Comparison of ENCODE assay signal across 8 mouse cellular contexts in genomic region chr6:29609111-29610019, GRCm38 (mm10). TPM values are rescaled to one million over a fixed set of nuclear protein-coding genes. Genes with fewer than 3 reads are reported as not detected.
A peak's percentile ranks its signal among the peaks of the same experiment; 100 is the strongest.
DNase-seq lines count a peak whose midpoint lies in the region; ATAC-seq and TF ChIP-seq lines count a peak whose summit lies in the region.

TSS of gene Tnpo3 (minus strand) at chr6:29609887.

- WGBS in forebrain, embryonic 11.5 days = under 1% methylated on average over 67 of the region's 67 CpGs
- WGBS in heart, embryonic 16.5 days = under 1% methylated on average over 67 of the region's 67 CpGs
- WGBS in liver, embryonic 15.5 days (ENCODE audit: insufficient replicate concordance) = under 1% methylated on average over 67 of the region's 67 CpGs
- under 1% methylated on average over 67 of the region's 67 CpGs for WGBS in neural tube, embryonic 12.5 days

- peaks cover 0 to 29% of the 10 kb centered on the region in 2 experiments; a peak in 2 of 4 replicates for H3K4me1 ChIP-seq in CH12.LX (ENCODE audit: control insufficient read depth in 1 of 2, insufficient read depth in 2 of 2)
- 0 out of 2 replicates have a peak, but pooled peaks cover 3% of the 10 kb centered on the region for H3K4me1 ChIP-seq in forebrain, embryonic 11.5 days (replicated peaks; ENCODE audit: control insufficient read depth, insufficient read depth, low read length)
- H3K4me1 ChIP-seq in heart, embryonic 16.5 days (ENCODE audit: control insufficient read depth, insufficient read depth, low read length) = peaks cover 18% of the 10 kb centered on the region
- peaks cover 23% of the 10 kb centered on the region for H3K4me1 ChIP-seq in liver, embryonic 15.5 days (replicated peaks)
- no peaks in the 10 kb centered on the region; the same call in 1 of the 2 replicates for H3K4me1 ChIP-seq in neural tube, embryonic 12.5 days

- H3K79me2 ChIP-seq in CH12.LX (replicated peaks; ENCODE audit: control insufficient read depth, extremely low read depth, insufficient read depth, poor library complexity, severe bottlenecking) = peaks cover 41% of the 10 kb centered on the region

- peak within 1 kb of the TSS; percentile 54 for H3K4me2 ChIP-seq in CH12.LX (ENCODE audit: insufficient read depth, low read depth, poor library complexity, severe bottlenecking)
- H3K4me2 ChIP-seq in forebrain, embryonic 11.5 days (ENCODE audit: low read depth, low read length, severe bottlenecking) = peak within 1 kb of the TSS; percentile 73
- peak within 1 kb of the TSS; percentile 92 for H3K4me2 ChIP-seq in heart, embryonic 16.5 days (ENCODE audit: low read depth, low read length)
- H3K4me2 ChIP-seq in liver, embryonic 15.5 days = peak within 1 kb of the TSS; percentile 85
- H3K4me2 ChIP-seq in neural tube, embryonic 12.5 days (replicated peaks) = peak within 1 kb of the TSS; percentile 68

- DNase-seq in CH12.LX (ENCODE audit: extremely low read depth) = peak; percentile 96
- peak; percentile 89 for DNase-seq in c-Kit-positive CD71-positive TER-119-negative erythroid progenitor cells, embryonic 14.5 days (ENCODE audit: low read depth)
- DNase-seq in forebrain, embryonic 11.5 days (ENCODE audit: low spot score) = peak; percentile 94
- peak; percentile 97 for DNase-seq in kidney, postnatal 36 days
- peak; percentile 94 for DNase-seq in telencephalon, adult 2 months (ENCODE audit: low read depth, low spot score)

- no peaks in the 10 kb centered on the region for H3K27me3 ChIP-seq in CH12.LX (replicated peaks)
- no peaks in the 10 kb centered on the region for H3K27me3 ChIP-seq in forebrain, embryonic 11.5 days (ENCODE audit: control insufficient read depth, insufficient read depth, low read length)
- no peaks in the 10 kb centered on the region; the same call in 1 of the 2 replicates for H3K27me3 ChIP-seq in heart, embryonic 16.5 days (ENCODE audit: control insufficient read depth, insufficient read depth, low read length)
- no peaks in the 10 kb centered on the region for H3K27me3 ChIP-seq in liver, embryonic 15.5 days
- no peaks in the 10 kb centered on the region for H3K27me3 ChIP-seq in neural tube, embryonic 12.5 days (replicated peaks)

- dilution Hi-C loops in CH12.LX (cut with MboI; ENCODE audit: extremely low pct_ligation_motif_present, extremely low pct_unique_long_range_greater_than_20kb, low sequenced_read_pairs) = no loop called here

- peak; percentile 85 for TF ChIP-seq POLR2A in CH12.LX (IDR thresholded peaks at IDR 0.05; ENCODE audit: low read depth, low read length)

- no peak for TF ChIP-seq RAD21 in CH12.LX (IDR thresholded peaks at IDR 0.05; ENCODE audit: low read depth, low read length)

- no peak for TF ChIP-seq CTCF in CH12.LX (conservative IDR thresholded peaks at IDR 0.05 in 1 of 2, IDR thresholded peaks at IDR 0.05 in 1 of 2; ENCODE audit: low read depth in 2 of 2, low read length in 2 of 2)

- ATAC-seq in forebrain, embryonic 11.5 days (replicated peaks; ENCODE audit: low FRiP score) = peak; percentile 97
- ATAC-seq in heart, embryonic 16.5 days (replicated peaks; ENCODE audit: extremely low read depth, insufficient read depth, low FRiP score) = peak; percentile 96
- peak; percentile 94 for ATAC-seq in liver, embryonic 15.5 days (ENCODE audit: insufficient read depth)
- ATAC-seq in neural tube, embryonic 12.5 days (ENCODE audit: low FRiP score, low read depth) = peak; percentile 97

- H3K9me3 ChIP-seq in CH12.LX (replicated peaks; ENCODE audit: low read length) = peaks cover 9% of the 10 kb centered on the region
- H3K9me3 ChIP-seq in forebrain, embryonic 11.5 days (ENCODE audit: control insufficient read depth, low read length) = no peaks in the 10 kb centered on the region; the same call in 1 of the 2 replicates
- H3K9me3 ChIP-seq in heart, embryonic 16.5 days (replicated peaks; ENCODE audit: control insufficient read depth, low read length) = no peaks in the 10 kb centered on the region
- no peaks in the 10 kb centered on the region for H3K9me3 ChIP-seq in liver, embryonic 15.5 days (replicated peaks)
- H3K9me3 ChIP-seq in neural tube, embryonic 12.5 days = no peaks in the 10 kb centered on the region

- H3K4me3 ChIP-seq in CH12.LX (replicated peaks in 1 of 3; ENCODE audit: low read depth in 2 of 3, low read length in 2 of 3, poor library complexity in 1 of 3) = peak within 1 kb of the TSS; percentile 90 to 97 (median 90)
- H3K4me3 ChIP-seq in forebrain, embryonic 11.5 days (ENCODE audit: low read depth, low read length) = peak within 1 kb of the TSS; percentile 94
- peak within 1 kb of the TSS; percentile 88 for H3K4me3 ChIP-seq in heart, embryonic 16.5 days (ENCODE audit: low read length)
- peak within 1 kb of the TSS; percentile 91 for H3K4me3 ChIP-seq in liver, embryonic 15.5 days (replicated peaks)
- peak within 1 kb of the TSS; percentile 95 for H3K4me3 ChIP-seq in neural tube, embryonic 12.5 days

- peak within 1 kb of the TSS; percentile 85 for H3K9ac ChIP-seq in CH12.LX (ENCODE audit: insufficient read depth, low read depth)
- H3K9ac ChIP-seq in forebrain, embryonic 11.5 days (ENCODE audit: low read length) = peak within 1 kb of the TSS; percentile 94
- H3K9ac ChIP-seq in heart, embryonic 16.5 days (ENCODE audit: low read length) = peak within 1 kb of the TSS; percentile 89
- H3K9ac ChIP-seq in liver, embryonic 15.5 days = peak within 1 kb of the TSS; percentile 87
- H3K9ac ChIP-seq in neural tube, embryonic 12.5 days = peak within 1 kb of the TSS; percentile 90

- in situ Hi-C loops in CH12.LX (cut with MboI; ENCODE audit: low pct_ligation_motif_present, low pct_unique_long_range_greater_than_20kb, low sequenced_read_pairs) = no loop called here

- no peak for TF ChIP-seq EP300 in CH12.LX (IDR thresholded peaks at IDR 0.05; ENCODE audit: low read length)

- peak within 1 kb of the TSS; percentile 59 for H3K27ac ChIP-seq in CH12.LX (ENCODE audit: insufficient read depth, low read depth)
- peak within 1 kb of the TSS; percentile 52 for H3K27ac ChIP-seq in forebrain, embryonic 11.5 days (ENCODE audit: low read depth, low read length)
- H3K27ac ChIP-seq in heart, embryonic 16.5 days (ENCODE audit: low read length) = peak within 1 kb of the TSS; percentile 93
- H3K27ac ChIP-seq in liver, embryonic 15.5 days (replicated peaks) = peak within 1 kb of the TSS; percentile 90
- H3K27ac ChIP-seq in neural tube, embryonic 12.5 days = 0 out of 2 replicates have a peak within 1 kb of the TSS, but pooled peaks have one; percentile 53

- peaks cover 0 to 10% of the 10 kb centered on the region in 2 experiments for H3K36me3 ChIP-seq in CH12.LX (replicated peaks in 1 of 2; ENCODE audit: control insufficient read depth in 1 of 2, insufficient read depth in 1 of 2, low read length in 1 of 2)
- no peaks in the 10 kb centered on the region for H3K36me3 ChIP-seq in forebrain, embryonic 11.5 days (ENCODE audit: control insufficient read depth, insufficient read depth, low read length)
- H3K36me3 ChIP-seq in heart, embryonic 16.5 days (ENCODE audit: control insufficient read depth, insufficient read depth) = no peaks in the 10 kb centered on the region
- no peaks in the 10 kb centered on the region for H3K36me3 ChIP-seq in liver, embryonic 15.5 days (replicated peaks)
- H3K36me3 ChIP-seq in neural tube, embryonic 12.5 days = no peaks in the 10 kb centered on the region

TF ChIP-seq in CH12.LX, 34 proteins besides CTCF, POLR2A, EP300 and RAD21 (continues in another document):
- TF ChIP-seq MYC (IDR thresholded peaks at IDR 0.05; ENCODE audit: low read depth, low read length) = peak; percentile 70
- TF ChIP-seq JUN (IDR thresholded peaks at IDR 0.05; ENCODE audit: insufficient read depth, low read depth, low read length) = no peak
- TF ChIP-seq TCF12 (IDR thresholded peaks at IDR 0.05; ENCODE audit: low read depth, low read length) = peak; percentile 91
- TF ChIP-seq ELF1 (IDR thresholded peaks at IDR 0.05; ENCODE audit: low read depth, low read length) = peak; percentile 96
- TF ChIP-seq BHLHE40 (IDR thresholded peaks at IDR 0.05; ENCODE audit: low read depth, low read length) = peak; percentile 68
- TF ChIP-seq ZMIZ1 (IDR thresholded peaks at IDR 0.05; ENCODE audit: low read depth, low read length) = peak; percentile 90; the same call in 1 of the 2 replicates
- TF ChIP-seq MEF2A (IDR thresholded peaks at IDR 0.05; ENCODE audit: borderline replicate concordance, low read depth, low read length) = peak; percentile 66
- no peak for TF ChIP-seq UBTF (IDR thresholded peaks at IDR 0.05; ENCODE audit: low read depth, low read length)
- TF ChIP-seq ETS1 (conservative IDR thresholded peaks at IDR 0.05; ENCODE audit: low read depth, low read length) = peak; percentile 32; the same call in 1 of the 2 replicates
- peak; percentile 86 for TF ChIP-seq NELFE (IDR thresholded peaks at IDR 0.05; ENCODE audit: low read depth, low read length)
- peak; percentile 85; the same call in 1 of the 2 replicates for TF ChIP-seq MAZ (IDR thresholded peaks at IDR 0.05; ENCODE audit: low read depth, low read length)
- TF ChIP-seq MXI1 (IDR thresholded peaks at IDR 0.05; ENCODE audit: low read depth, low read length) = peak; percentile 36
- 0 out of 2 replicates have a peak, but pooled peaks have one; percentile 73 for TF ChIP-seq RCOR1 (conservative IDR thresholded peaks at IDR 0.05; ENCODE audit: low read depth, low read length)
- TF ChIP-seq TBP (conservative IDR thresholded peaks at IDR 0.05; ENCODE audit: low read depth, low read length) = peak; percentile 90
- peak; percentile 81 for TF ChIP-seq IRF4 (IDR thresholded peaks at IDR 0.05; ENCODE audit: low read depth, low read length)
- peak; percentile 88 for TF ChIP-seq SIN3A (IDR thresholded peaks at IDR 0.05; ENCODE audit: low read length)
- peak; percentile 88 for TF ChIP-seq HCFC1 (IDR thresholded peaks at IDR 0.05; ENCODE audit: low read depth, low read length)
- 0 out of 2 replicates have a peak, but pooled peaks have one; percentile 51 for TF ChIP-seq JUND (conservative IDR thresholded peaks at IDR 0.05; ENCODE audit: low read depth, low read length)
- TF ChIP-seq KAT2A (IDR thresholded peaks at IDR 0.05; ENCODE audit: insufficient replicate concordance, low read length) = peak; percentile 74; the same call in 1 of the 2 replicates
- no peak for TF ChIP-seq CHD1 (IDR thresholded peaks at IDR 0.05; ENCODE audit: low read depth, low read length)
- TF ChIP-seq NRF1 (IDR thresholded peaks at IDR 0.05; ENCODE audit: low read depth, low read length) = 0 out of 2 replicates have a peak, but pooled peaks have one; percentile 33

RNA-seq across cellular contexts. Expression of gene Tnpo3, which starts in this region (rescaled TPM):
- total RNA-seq in CH12.LX (2012; rRNA removed) (60.5 and 75.1 TPM in 2 replicates), CH12.LX (2014; rRNA removed) (66.4 and 76.0 TPM in 2 replicates)
- 130 and 140 TPM in 2 replicates for polyA plus RNA-seq in CH12.LX (2012; ENCODE audit: insufficient read length, low read depth)
- polyA plus RNA-seq in forebrain, embryonic 11.5 days (2014; fragmentation: Nextera tagmentation; extraction: Ambion mirVana) = 119 and 131 TPM in 2 replicates
- 63.5 and 66.4 TPM in 2 replicates for polyA plus RNA-seq in heart, embryonic 16.5 days (2015; fragmentation: Nextera tagmentation; extraction: Ambion mirVana)
- 31.5 and 32.0 TPM in 2 replicates for polyA plus RNA-seq in liver, embryonic 15.5 days (2015; fragmentation: Nextera tagmentation; extraction: Ambion mirVana)
- 98.2 and 99.9 TPM in 2 replicates for polyA plus RNA-seq in neural tube, embryonic 12.5 days (2016; fragmentation: Nextera tagmentation; extraction: Ambion mirVana)

Comparison
In these comparisons a context has a peak if more than half of its experiments do, and no peak if none do; other contexts are left out.
1. Peak in every context shown above with its lines: DNase-seq, ATAC-seq, H3K4me3 ChIP-seq and H3K27ac ChIP-seq.